Mouse (Mus musculus): ENCODE measurements around the gene D630003M21Rik. TPM values are rescaled to one million over a fixed set of nuclear protein-coding genes. Genes with fewer than 3 reads are reported as not detected.
A peak's percentile ranks its signal among the peaks of the same experiment; 100 is the strongest.

Gene D630003M21Rik
- polyA plus RNA-seq, 1 experiment: 0.25 TPM

- Histone ChIP-seq H3K36me3 (ENCODE audit: control insufficient read depth, insufficient read depth) (no peaks in the 10 kb centered on the region), H3K4me3 (no peak overlapping the region), H3ac (ENCODE audit: control insufficient read depth, insufficient read length) (no peak overlapping the region), H3K4me2 (ENCODE audit: low read depth) (no peak overlapping the region), H3K79me2 (ENCODE audit: control insufficient read depth, insufficient read depth) (no peaks in the 10 kb centered on the region), H3K27me3 (ENCODE audit: control insufficient read depth, insufficient read depth, insufficient read length) (no peaks in the 10 kb centered on the region)
- no peak for TF ChIP-seq MYOG (IDR thresholded peaks at IDR 0.05; ENCODE audit: control insufficient read depth in 1 of 3, insufficient read depth in 1 of 3, insufficient read length in 2 of 3, low read depth in 2 of 3)
- no peak for TF ChIP-seq POLR2AphosphoS2 (IDR thresholded peaks at IDR 0.05; ENCODE audit: insufficient read length, low read depth)
- no peak for TF ChIP-seq POLR2A (IDR thresholded peaks at IDR 0.05; ENCODE audit: insufficient read length, low read depth)
Measured at GRCm38 (mm10) chr2:158141690-158142440, 87.2 kb downstream of the D630003M21Rik start.

GRCm38 (mm10) chr2:158141271-158141670 lies 87.8 kb downstream of the D630003M21Rik start:
- Histone ChIP-seq H3K36me3 (ENCODE audit: control insufficient read depth, insufficient read depth) (no peaks in the 10 kb centered on the region), H3K4me2 (ENCODE audit: low read depth) (no peak overlapping the region), H3K79me2 (ENCODE audit: control insufficient read depth, insufficient read depth) (no peaks in the 10 kb centered on the region), H3K27me3 (ENCODE audit: control insufficient read depth, insufficient read depth, insufficient read length) (no peaks in the 10 kb centered on the region), H3K4me3 (no peak overlapping the region), H3ac (ENCODE audit: control insufficient read depth, insufficient read length) (no peak overlapping the region)
- TF ChIP-seq TCF3 (IDR thresholded peaks at IDR 0.05; ENCODE audit: insufficient read length, low read depth) (no peak), SRF (IDR thresholded peaks at IDR 0.05; ENCODE audit: control insufficient read depth, insufficient read length, low read depth) (no peak), POLR2AphosphoS2 (IDR thresholded peaks at IDR 0.05; ENCODE audit: insufficient read length, low read depth) (no peak)

- TF ChIP-seq TCF12 (IDR thresholded peaks at IDR 0.05; ENCODE audit: insufficient read depth, poor library complexity, severe bottlenecking) (no peak), POLR2A (IDR thresholded peaks at IDR 0.05; ENCODE audit: insufficient read length, low read depth) (no peak), REST (IDR thresholded peaks at IDR 0.05; ENCODE audit: insufficient read depth, insufficient read length) (no peak), E2F4 (IDR thresholded peaks at IDR 0.05; ENCODE audit: insufficient read depth) (no peak)
- Histone ChIP-seq H3ac (ENCODE audit: control insufficient read depth, insufficient read length) (no peak overlapping the region), H3K79me2 (ENCODE audit: control insufficient read depth, insufficient read depth) (no peaks in the 10 kb centered on the region), H3K36me3 (ENCODE audit: control insufficient read depth, insufficient read depth) (no peaks in the 10 kb centered on the region), H3K27me3 (ENCODE audit: control insufficient read depth, insufficient read depth, insufficient read length) (no peaks in the 10 kb centered on the region), H3K4me3 (no peak overlapping the region), H3K4me2 (ENCODE audit: low read depth) (no peak overlapping the region)
Measured at GRCm38 (mm10) chr2:158140664-158141063, 88.4 kb downstream of the D630003M21Rik start.

- Histone ChIP-seq H3K79me2 (ENCODE audit: control insufficient read depth, insufficient read depth) (no peaks in the 10 kb centered on the region), H3K36me3 (ENCODE audit: control insufficient read depth, insufficient read depth) (no peaks in the 10 kb centered on the region), H3ac (ENCODE audit: control insufficient read depth, insufficient read length) (no peak overlapping the region), H3K4me2 (ENCODE audit: low read depth) (peak overlapping the region; percentile 61), H3K4me3 (no peak overlapping the region), H3K27me3 (ENCODE audit: control insufficient read depth, insufficient read depth, insufficient read length) (no peaks in the 10 kb centered on the region)
- TF ChIP-seq POLR2AphosphoS2 (IDR thresholded peaks at IDR 0.05; ENCODE audit: insufficient read length, low read depth): no peak
- no peak for TF ChIP-seq MAX (IDR thresholded peaks at IDR 0.05; ENCODE audit: low read depth)
- TF ChIP-seq POLR2A (IDR thresholded peaks at IDR 0.05; ENCODE audit: insufficient read length, low read depth): peak; percentile 23
- TF ChIP-seq MYOD1 (IDR thresholded peaks at IDR 0.05; ENCODE audit: control insufficient read depth in 1 of 3, insufficient read length in 2 of 3, low read depth in 2 of 3): peak in 1 of 3 experiments; percentile 42
- peak in 1 of 3 experiments; percentile 33 for TF ChIP-seq MYOG (IDR thresholded peaks at IDR 0.05; ENCODE audit: control insufficient read depth in 1 of 3, insufficient read depth in 1 of 3, insufficient read length in 2 of 3, low read depth in 2 of 3)
Measured at GRCm38 (mm10) chr2:158139628-158140027, 89.4 kb downstream of the D630003M21Rik start.

- no peak overlapping the region for H3ac ChIP-seq (ENCODE audit: control insufficient read depth, insufficient read length)
- H3K4me3 ChIP-seq: no peak overlapping the region
- peak overlapping the region; percentile 16 for H3K4me2 ChIP-seq (ENCODE audit: low read depth)
- H3K36me3 ChIP-seq (ENCODE audit: control insufficient read depth, insufficient read depth): no peaks in the 10 kb centered on the region
- H3K27me3 ChIP-seq (ENCODE audit: control insufficient read depth, insufficient read depth, insufficient read length): no peaks in the 10 kb centered on the region
- TF ChIP-seq CEBPB (IDR thresholded peaks at IDR 0.05; ENCODE audit: insufficient read depth, poor library complexity, severe bottlenecking) (no peak), TCF3 (IDR thresholded peaks at IDR 0.05; ENCODE audit: insufficient read length, low read depth) (no peak), REST (IDR thresholded peaks at IDR 0.05; ENCODE audit: insufficient read depth, insufficient read length) (no peak), MAX (IDR thresholded peaks at IDR 0.05; ENCODE audit: low read depth) (no peak), TCF12 (IDR thresholded peaks at IDR 0.05; ENCODE audit: insufficient read depth, poor library complexity, severe bottlenecking) (no peak), MYOG (IDR thresholded peaks at IDR 0.05; ENCODE audit: control insufficient read depth in 1 of 3, insufficient read depth in 1 of 3, insufficient read length in 2 of 3, low read depth in 2 of 3) (no peak), USF1 (IDR thresholded peaks at IDR 0.05; ENCODE audit: low read depth) (no peak), MYOD1 (IDR thresholded peaks at IDR 0.05; ENCODE audit: control insufficient read depth in 1 of 3, insufficient read length in 2 of 3, low read depth in 2 of 3) (no peak), SRF (IDR thresholded peaks at IDR 0.05; ENCODE audit: control insufficient read depth, insufficient read length, low read depth) (no peak), POLR2A (IDR thresholded peaks at IDR 0.05; ENCODE audit: insufficient read length, low read depth) (no peak)
- H3K79me2 ChIP-seq (ENCODE audit: control insufficient read depth, insufficient read depth): no peaks in the 10 kb centered on the region
Measured at GRCm38 (mm10) chr2:158138778-158139177, 90.2 kb downstream of the D630003M21Rik start.

All from myocyte (in vitro differentiated cells).